Mouse (Mus musculus) liver, embryonic 11.5 days (tissue): ENCODE measurements around the gene Slit1. TPM values are rescaled to one million over a fixed set of nuclear protein-coding genes. Genes with fewer than 3 reads are reported as not detected.
A peak's percentile ranks its signal among the peaks of the same experiment; 100 is the strongest.

Source experiments
- ATAC-seq: fragments of 200-750 bp; cut with Nextera tagmentation; replicated peaks from 2 replicates; pipeline ENCODE4 v1.8.0; 2017; ENCODE audit warnings: moderate number of reproducible peaks, mild to moderate bottlenecking, moderate TSS enrichment, moderate library complexity; ENCODE audit not compliant: low FRiP score
- DNase-seq: peaks from one replicate; pipeline ENCODE4 v3.0.0-alpha.2; 2017; ENCODE audit warnings: low spot score
- H3K27ac ChIP-seq: fragments of 300-500 bp; sonication (generic); 2 replicates; pipeline ENCODE4 v1.5.1; 2014; ENCODE audit warnings: mild to moderate bottlenecking, low read depth, low read length, control low read depth
- H3K27me3 ChIP-seq: fragments of 300-500 bp; sonication (generic); replicated peaks from 2 replicates; pipeline ENCODE4 v1.6.1; 2014; ENCODE audit warnings: low read length, mixed read lengths; ENCODE audit not compliant: control insufficient read depth, insufficient read depth
- H3K36me3 ChIP-seq: fragments of 300-500 bp; sonication (generic); 2 replicates; pipeline ENCODE4 v1.6.1; 2014; ENCODE audit warnings: mild to moderate bottlenecking, low read length, moderate library complexity, mixed read lengths; ENCODE audit not compliant: control insufficient read depth, insufficient read depth
- H3K4me1 ChIP-seq: fragments of 300-500 bp; sonication (generic); replicated peaks from 2 replicates; pipeline ENCODE4 v1.6.1; 2014; ENCODE audit warnings: low read length, mixed read lengths; ENCODE audit not compliant: control insufficient read depth, insufficient read depth
- H3K4me2 ChIP-seq: fragments of 300-500 bp; sonication (generic); 2 replicates; pipeline ENCODE4 v1.6.1; 2014; ENCODE audit warnings: mild to moderate bottlenecking, control low read depth, moderate library complexity
- H3K4me3 ChIP-seq: fragments of 300-500 bp; sonication (generic); 2 replicates; pipeline ENCODE4 v1.5.1; 2014; ENCODE audit warnings: low read depth, low read length, control low read depth
- H3K9ac ChIP-seq: fragments of 300-500 bp; sonication (generic); 2 replicates; pipeline ENCODE4 v1.6.1; 2014; ENCODE audit warnings: low read depth, low read length, control low read depth
- H3K9me3 ChIP-seq: fragments of 300-500 bp; sonication (generic); 2 replicates; pipeline ENCODE4 v1.6.1; 2016; ENCODE audit warnings: low read length, inconsistent platforms, mixed read lengths; ENCODE audit not compliant: control insufficient read depth
- WGBS: fragments of 180-500 bp; shearing (Covaris S2); extraction: QIAGEN DNeasy Blood & Tissue Kit; methylation state at CpG from one replicate; pipeline ENCODE4 v1.1.7; 2014; 5-methylcytosine and 5-hydroxymethylcytosine counted together
- polyA plus RNA-seq: library from polyadenylated mRNA; unstranded; fragments of >200 nt; fragmentation: Nextera tagmentation; extraction: Ambion mirVana; gene quantifications from 2 replicates; pipeline ENCODE4 v1.2.1, GENCODE M21; 2014

Slit1 gene
- polyA plus RNA-seq, 1 experiment from 2014 or later: 0.26 TPM

DNA sequence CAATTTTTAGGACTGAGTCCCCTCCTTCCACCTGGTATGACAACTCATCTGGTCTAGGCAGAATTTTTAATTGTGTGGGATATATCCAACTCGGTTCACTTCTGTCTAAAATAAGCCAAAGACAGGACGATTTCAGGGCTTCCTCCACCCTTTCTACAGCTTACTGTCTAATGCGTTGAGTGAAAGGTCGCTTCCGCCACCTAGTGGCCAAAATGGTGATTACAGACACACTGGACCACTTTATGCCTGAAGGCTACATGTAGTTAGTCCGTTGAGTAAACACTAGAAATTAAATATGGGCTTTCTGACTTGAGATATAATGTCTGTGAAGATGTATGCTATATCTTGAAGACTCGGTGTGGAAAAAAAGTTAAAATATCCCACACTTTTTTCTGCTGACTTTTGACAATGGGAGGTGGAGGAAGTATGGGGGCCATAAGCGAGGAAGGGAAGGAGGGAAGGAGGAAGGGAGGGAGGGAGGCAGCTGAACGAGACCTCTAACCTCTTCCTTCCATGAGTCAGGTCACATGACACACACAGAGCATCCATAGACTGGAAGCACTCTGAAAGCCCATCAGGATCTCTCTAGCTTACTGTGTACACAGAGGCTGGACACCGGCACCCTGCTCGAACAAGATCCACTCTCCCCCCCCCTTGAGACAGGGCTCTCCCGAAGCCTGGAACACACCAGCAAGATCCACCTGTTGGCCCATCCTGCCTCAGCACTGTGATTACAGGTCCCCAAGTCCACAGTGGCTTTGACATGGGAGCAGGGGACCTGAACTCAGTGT lies 20.6 kb upstream of the Slit1 start:
- Histone ChIP-seq H3K27me3 (no peaks in the 10 kb centered on the region), H3K27ac (no peak overlapping the region), H3K36me3 (peaks cover 3% of the 10 kb centered on the region; the same call in 1 of the 2 replicates), H3K9ac (no peak overlapping the region), H3K4me1 (no peaks in the 10 kb centered on the region), H3K4me3 (no peak overlapping the region), H3K4me2 (no peak overlapping the region), H3K9me3 (no peaks in the 10 kb centered on the region)
- peak; percentile 70 for ATAC-seq
- DNase-seq: peak; percentile 76
- 26% methylated on average over 12 of the region's 12 CpGs for WGBS

DNA sequence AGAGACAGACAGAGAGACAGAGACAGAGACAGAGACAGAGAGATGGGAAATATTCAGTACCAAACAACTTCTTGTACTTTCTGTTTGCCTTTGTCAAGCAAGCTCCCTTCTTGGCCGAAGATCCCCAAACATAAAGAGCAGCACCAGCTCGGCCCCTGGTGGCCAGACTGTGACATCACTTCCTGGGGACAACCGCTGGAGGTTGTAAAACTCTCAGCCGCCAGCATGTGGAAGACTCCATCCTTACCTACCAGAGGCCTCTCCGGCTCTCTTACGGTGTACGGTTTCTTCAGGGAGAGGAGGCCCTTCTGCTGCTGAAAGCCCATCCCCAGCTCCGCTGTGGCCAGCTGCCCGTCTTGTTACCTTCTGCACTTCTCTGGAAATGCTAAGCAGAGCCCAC lies 18.1 kb upstream of the Slit1 start:
- DNase-seq (no peak), ATAC-seq (no peak)
- H3K4me2 ChIP-seq: no peak overlapping the region
- no peak overlapping the region for H3K9ac ChIP-seq
- no peaks in the 10 kb centered on the region for H3K27me3 ChIP-seq
- H3K9me3 ChIP-seq: no peaks in the 10 kb centered on the region
- H3K36me3 ChIP-seq: no peaks in the 10 kb centered on the region
- H3K4me3 ChIP-seq: no peak overlapping the region
- H3K4me1 ChIP-seq: no peaks in the 10 kb centered on the region
- 52% methylated on average over 9 of the region's 9 CpGs for WGBS
- H3K27ac ChIP-seq: no peak overlapping the region

- no peaks in the 10 kb centered on the region for H3K36me3 ChIP-seq
- no peak overlapping the region for H3K9ac ChIP-seq
- no peaks in the 10 kb centered on the region for H3K27me3 ChIP-seq
- no peaks in the 10 kb centered on the region for H3K9me3 ChIP-seq
- no peak overlapping the region for H3K4me2 ChIP-seq
- no peak for DNase-seq
- no peak overlapping the region for H3K27ac ChIP-seq
- H3K4me1 ChIP-seq: no peaks in the 10 kb centered on the region
- no peak overlapping the region for H3K4me3 ChIP-seq
- WGBS: 82% methylated on average over 6 of the region's 6 CpGs
- no peak for ATAC-seq
Measured at GRCm38 (mm10) chr19:41759765-41760164, 16.3 kb upstream of the Slit1 start.

DNA sequence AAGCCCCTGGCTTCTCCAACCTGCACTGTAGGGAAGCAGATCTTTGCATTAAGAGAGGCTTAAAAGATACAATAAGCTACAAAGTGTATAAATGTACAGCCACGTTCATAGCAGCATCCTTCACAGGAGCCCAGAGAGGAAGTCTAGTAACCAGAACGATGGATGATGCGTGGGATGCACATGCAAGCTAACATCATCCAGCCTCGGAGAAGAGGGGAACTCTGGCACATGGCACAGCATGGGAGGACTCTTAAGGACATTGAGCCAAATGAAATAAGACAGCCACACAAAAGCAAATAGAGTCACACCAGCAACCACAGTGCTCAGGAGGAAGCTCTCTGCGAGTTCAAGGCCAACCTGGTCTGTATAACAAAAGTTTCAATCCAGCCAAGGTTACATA lies 15.8 kb upstream of the Slit1 start:
- no peak for ATAC-seq
- H3K27ac ChIP-seq: no peak overlapping the region
- no peak for DNase-seq
- H3K9ac ChIP-seq: no peak overlapping the region
- H3K36me3 ChIP-seq: no peaks in the 10 kb centered on the region
- H3K4me1 ChIP-seq: no peaks in the 10 kb centered on the region
- H3K4me3 ChIP-seq: no peak overlapping the region
- no peak overlapping the region for H3K4me2 ChIP-seq
- WGBS: 91% methylated on average over 5 of the region's 5 CpGs
- H3K27me3 ChIP-seq: no peaks in the 10 kb centered on the region
- H3K9me3 ChIP-seq: no peaks in the 10 kb centered on the region

- no peaks in the 10 kb centered on the region for H3K9me3 ChIP-seq
- DNase-seq: no peak
- no peaks in the 10 kb centered on the region for H3K27me3 ChIP-seq
- no peak overlapping the region for H3K4me3 ChIP-seq
- no peak for ATAC-seq
- no peak overlapping the region for H3K27ac ChIP-seq
- no peaks in the 10 kb centered on the region for H3K36me3 ChIP-seq
- 87% methylated on average over 15 of the region's 15 CpGs for WGBS
- H3K4me2 ChIP-seq: no peak overlapping the region
- no peak overlapping the region for H3K9ac ChIP-seq
- H3K4me1 ChIP-seq: no peaks in the 10 kb centered on the region
Measured at GRCm38 (mm10) chr19:41754760-41755159, 11.3 kb upstream of the Slit1 start.

- 75% methylated on average over 11 of the region's 11 CpGs for WGBS
- Histone ChIP-seq H3K4me1 (no peaks in the 10 kb centered on the region), H3K27me3 (no peaks in the 10 kb centered on the region), H3K4me2 (no peak overlapping the region), H3K9ac (no peak overlapping the region), H3K9me3 (no peaks in the 10 kb centered on the region), H3K4me3 (no peak overlapping the region), H3K27ac (no peak overlapping the region), H3K36me3 (no peaks in the 10 kb centered on the region)
- DNase-seq (no peak), ATAC-seq (no peak)
Measured at GRCm38 (mm10) chr19:41751906-41752305, 8.4 kb upstream of the Slit1 start.

- H3K27ac ChIP-seq: no peak overlapping the region
- no peak for DNase-seq
- WGBS: 89% methylated on average over 14 of the region's 14 CpGs
- H3K9me3 ChIP-seq: no peaks in the 10 kb centered on the region
- H3K27me3 ChIP-seq: peaks cover 24% of the 10 kb centered on the region
- no peak overlapping the region for H3K9ac ChIP-seq
- H3K4me2 ChIP-seq: no peak overlapping the region
- no peak overlapping the region for H3K4me3 ChIP-seq
- ATAC-seq: no peak
- H3K36me3 ChIP-seq: no peaks in the 10 kb centered on the region
- H3K4me1 ChIP-seq: 0 out of 2 replicates have a peak, but pooled peaks cover 3% of the 10 kb centered on the region
Measured at GRCm38 (mm10) chr19:41747436-41747835, 4.0 kb upstream of the Slit1 start.

DNA sequence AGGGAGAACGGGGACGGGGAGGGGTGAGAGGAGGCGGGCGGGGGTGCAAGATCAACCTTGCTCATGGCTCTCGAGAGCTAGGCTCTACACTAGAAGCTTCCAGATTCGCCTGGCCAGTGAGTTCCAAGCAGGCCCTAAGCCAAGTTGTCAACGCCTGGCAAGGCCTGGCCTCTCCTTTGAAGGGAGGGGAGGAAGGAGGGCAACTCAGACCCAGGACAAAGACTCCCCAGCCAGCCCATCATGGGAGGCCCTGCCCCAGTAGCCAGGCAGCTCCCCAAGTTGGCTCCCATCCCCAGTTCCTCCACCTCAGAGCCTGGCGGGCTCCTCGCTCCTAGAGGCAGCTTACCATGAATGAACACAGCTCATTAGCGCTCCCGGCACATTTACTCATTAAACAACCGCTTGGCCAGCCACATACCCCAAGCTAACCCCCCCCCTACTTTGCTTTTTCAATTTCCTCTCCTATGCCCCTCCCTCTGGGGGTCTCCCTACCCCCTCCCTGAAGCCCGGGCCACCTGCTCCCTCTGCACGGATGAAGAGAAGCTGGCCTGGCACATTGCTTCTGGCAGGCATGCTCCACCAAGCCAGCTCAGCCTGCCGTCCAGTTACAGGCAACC lies 2.6 kb upstream of the Slit1 start:
- H3K9me3 ChIP-seq: no peaks in the 10 kb centered on the region
- H3K27me3 ChIP-seq: peaks cover 38% of the 10 kb centered on the region
- H3K4me1 ChIP-seq: 0 out of 2 replicates have a peak, but pooled peaks cover 3% of the 10 kb centered on the region
- WGBS: 67% methylated on average over 15 of the region's 15 CpGs
- no peak overlapping the region for H3K4me3 ChIP-seq
- H3K36me3 ChIP-seq: no peaks in the 10 kb centered on the region
- no peak for DNase-seq
- no peak overlapping the region for H3K27ac ChIP-seq
- no peak overlapping the region for H3K4me2 ChIP-seq
- no peak for ATAC-seq
- no peak overlapping the region for H3K9ac ChIP-seq

- Histone ChIP-seq H3K4me1 (peaks cover 19% of the 10 kb centered on the region), H3K36me3 (no peaks in the 10 kb centered on the region), H3K27ac (no peak overlapping the region), H3K9me3 (no peaks in the 10 kb centered on the region), H3K9ac (0 out of 2 replicates have a peak overlapping the region, but pooled peaks have one; percentile 43), H3K4me3 (no peak overlapping the region), H3K27me3 (peaks cover 74% of the 10 kb centered on the region), H3K4me2 (peak overlapping the region; percentile 79; the same call in 1 of the 2 replicates)
- DNase-seq: no peak
- ATAC-seq: no peak
- 20% methylated on average over 4 of the region's 4 CpGs for WGBS
Measured at GRCm38 (mm10) chr19:41738896-41739295, 4.6 kb downstream of the Slit1 start.
